Mouse (Mus musculus) ES-E14 (cell line): ENCODE data around the gene Copz1.

Source experiments
- HCFC1 ChIP-seq: IDR thresholded peaks from 2 replicates; pipeline ENCODE4 v1.6.1; 2012; ENCODE audit warnings: low read length, inconsistent platforms, borderline replicate concordance; ENCODE audit not compliant: insufficient read depth
- MAFK ChIP-seq: IDR thresholded peaks from 2 replicates; pipeline ENCODE4 v1.6.1; 2014; ENCODE audit warnings: mild to moderate bottlenecking, low read depth, low read length, inconsistent platforms; ENCODE audit not compliant: insufficient read depth
- ZC3H11A ChIP-seq: IDR thresholded peaks from 2 replicates; pipeline ENCODE4 v1.6.1; 2012; ENCODE audit warnings: low read depth, mild to moderate bottlenecking, inconsistent platforms, low read length, borderline replicate concordance

- TF ChIP-seq MAFK (no peak), HCFC1 (no peak), ZC3H11A (no peak)
Measured at GRCm38 (mm10) chr15:103336996-103337667, 64.6 kb downstream of the Copz1 start.
